Mouse (Mus musculus) heart, embryonic 11.5 days (tissue): ENCODE measurements at regions not wholly inside any gene's neighbourhood (a gene's known extent, or its start where the extent isn't known, plus 50 kb on each side); places are given as distances from the start of the nearest gene placed in this dataset.
"Not testable (repeated sequence)": the region's sequence is repeated elsewhere in the genome, so short reads cannot be mapped to it uniquely, and the experiment has no call there.

Experiments
- ATAC-seq: fragments of 200-750 bp; cut with Nextera tagmentation; replicated peaks from 2 replicates; pipeline ENCODE4 v1.8.0; 2017; ENCODE audit warnings: moderate library complexity; ENCODE audit not compliant: insufficient number of reproducible peaks, low FRiP score, low TSS enrichment
- H3K27ac ChIP-seq: fragments of 300-500 bp; sonication (generic); 2 replicates; pipeline ENCODE4 v1.5.1; 2014; ENCODE audit warnings: mild to moderate bottlenecking, low read depth, low read length
- H3K27me3 ChIP-seq: fragments of 300-500 bp; sonication (generic); 2 replicates; pipeline ENCODE4 v1.6.1; 2014; ENCODE audit warnings: mild to moderate bottlenecking, low read length, mixed read lengths; ENCODE audit not compliant: control insufficient read depth, insufficient read depth
- H3K36me3 ChIP-seq: fragments of 300-500 bp; sonication (generic); 2 replicates; pipeline ENCODE4 v1.6.1; 2014; ENCODE audit warnings: mild to moderate bottlenecking, low read length, moderate library complexity, mixed read lengths; ENCODE audit not compliant: control insufficient read depth, insufficient read depth
- H3K4me1 ChIP-seq: fragments of 300-500 bp; sonication (generic); 2 replicates; pipeline ENCODE4 v1.6.1; 2014; ENCODE audit warnings: low read length; ENCODE audit not compliant: control insufficient read depth, insufficient read depth
- H3K4me2 ChIP-seq: fragments of 300-500 bp; sonication (generic); 2 replicates; pipeline ENCODE4 v1.6.1; 2014; ENCODE audit warnings: mild to moderate bottlenecking, moderate library complexity
- H3K4me3 ChIP-seq: fragments of 300-500 bp; sonication (generic); 2 replicates; pipeline ENCODE4 v1.5.1; 2014; ENCODE audit warnings: low read depth, low read length
- H3K9ac ChIP-seq: fragments of 300-500 bp; sonication (generic); 2 replicates; pipeline ENCODE4 v1.6.1; 2014; ENCODE audit warnings: mild to moderate bottlenecking, low read depth, low read length, moderate library complexity
- H3K9me3 ChIP-seq: fragments of 300-500 bp; sonication (generic); replicated peaks from 2 replicates; pipeline ENCODE4 v1.6.1; 2016; ENCODE audit warnings: low read length; ENCODE audit not compliant: control insufficient read depth
- WGBS: fragments of 180-500 bp; shearing (Covaris S2); extraction: QIAGEN DNeasy Blood & Tissue Kit; methylation state at CpG from one replicate; pipeline ENCODE4 v1.1.7; 2014; ENCODE audit not compliant: insufficient replicate concordance; 5-methylcytosine and 5-hydroxymethylcytosine counted together

- H3K36me3 ChIP-seq, result no peaks in the 10 kb centered on the region
- H3K9ac ChIP-seq, result no peak overlapping the region
- H3K4me2 ChIP-seq, result no peak overlapping the region
- no peaks in the 10 kb centered on the region for H3K27me3 ChIP-seq
- ATAC-seq, result no peak
- H3K4me3 ChIP-seq, result no peak overlapping the region
- no peaks in the 10 kb centered on the region for H3K4me1 ChIP-seq
- 69% methylated on average over 4 of the region's 4 CpGs for WGBS
- H3K9me3 ChIP-seq, result no peaks in the 10 kb centered on the region
- no peak overlapping the region for H3K27ac ChIP-seq
These were observed 473.8 kb downstream of the Cypt12 start for GRCm38 (mm10) chr3:18421886-18422575.

GRCm38 (mm10) chr3:18428908-18429307 is 480.7 kb downstream of the Cypt12 start:
- no peak for ATAC-seq
- WGBS, result 85% methylated on average over 1 of the region's 1 CpGs
- Histone ChIP-seq H3K4me2 (no peak overlapping the region), H3K4me3 (no peak overlapping the region), H3K36me3 (no peaks in the 10 kb centered on the region), H3K9ac (no peak overlapping the region), H3K9me3 (no peaks in the 10 kb centered on the region), H3K27ac (no peak overlapping the region), H3K27me3 (no peaks in the 10 kb centered on the region), H3K4me1 (no peaks in the 10 kb centered on the region)

- no peak overlapping the region for H3K27ac ChIP-seq
- H3K36me3 ChIP-seq, result no peaks in the 10 kb centered on the region
- H3K9ac ChIP-seq, result no peak overlapping the region
- no peaks in the 10 kb centered on the region for H3K4me1 ChIP-seq
- no peak overlapping the region for H3K4me3 ChIP-seq
- no peak for ATAC-seq
- no peaks in the 10 kb centered on the region for H3K9me3 ChIP-seq
- no peak overlapping the region for H3K4me2 ChIP-seq
- H3K27me3 ChIP-seq, result no peaks in the 10 kb centered on the region
- WGBS, result 73% methylated on average over 5 of the region's 5 CpGs
These were observed 490.6 kb downstream of the Cypt12 start for GRCm38 (mm10) chr3:18438845-18439244.

- WGBS, result 72% methylated on average over 3 of the region's 3 CpGs
- Histone ChIP-seq H3K27me3 (no peaks in the 10 kb centered on the region), H3K9ac (no peak overlapping the region), H3K4me1 (no peaks in the 10 kb centered on the region), H3K4me2 (no peak overlapping the region), H3K9me3 (no peaks in the 10 kb centered on the region), H3K4me3 (no peak overlapping the region), H3K27ac (no peak overlapping the region), H3K36me3 (no peaks in the 10 kb centered on the region)
- ATAC-seq, result no peak
These were observed 504.2 kb downstream of the Cypt12 start for GRCm38 (mm10) chr3:18452197-18452933.

GRCm38 (mm10) chr3:18453220-18453985 is 505.2 kb downstream of the Cypt12 start:
- H3K4me3 ChIP-seq, result no peak overlapping the region
- no peaks in the 10 kb centered on the region for H3K4me1 ChIP-seq
- H3K4me2 ChIP-seq, result no peak overlapping the region
- no peaks in the 10 kb centered on the region for H3K27me3 ChIP-seq
- no peak overlapping the region for H3K9ac ChIP-seq
- ATAC-seq, result no peak
- H3K36me3 ChIP-seq, result no peaks in the 10 kb centered on the region
- 83% methylated on average over 1 of the region's 3 CpGs for WGBS
- H3K9me3 ChIP-seq, result no peaks in the 10 kb centered on the region
- no peak overlapping the region for H3K27ac ChIP-seq

GRCm38 (mm10) chr3:18453986-18454291 is 505.7 kb downstream of the Cypt12 start:
- Histone ChIP-seq H3K9me3 (no peaks in the 10 kb centered on the region), H3K4me3 (no peak overlapping the region), H3K27me3 (no peaks in the 10 kb centered on the region), H3K4me1 (no peaks in the 10 kb centered on the region), H3K4me2 (no peak overlapping the region), H3K9ac (no peak overlapping the region), H3K27ac (no peak overlapping the region), H3K36me3 (no peaks in the 10 kb centered on the region)
- WGBS, result 87% methylated on average over 2 of the region's 2 CpGs
- no peak for ATAC-seq

- H3K4me3 ChIP-seq, H3K36me3 ChIP-seq, H3K27me3 ChIP-seq, ATAC-seq, H3K27ac ChIP-seq, H3K9me3 ChIP-seq, H3K4me2 ChIP-seq, H3K9ac ChIP-seq, H3K4me1 ChIP-seq: not testable (repeated sequence)
- 84% methylated on average over 2 of the region's 4 CpGs for WGBS
These were observed 506.5 kb downstream of the Cypt12 start for GRCm38 (mm10) chr3:18454558-18455191.

- no peaks in the 10 kb centered on the region for H3K36me3 ChIP-seq
- H3K27ac ChIP-seq, result no peak overlapping the region
- no peaks in the 10 kb centered on the region for H3K9me3 ChIP-seq
- H3K9ac ChIP-seq, result no peak overlapping the region
- 69% methylated on average over 2 of the region's 2 CpGs for WGBS
- H3K4me1 ChIP-seq, result no peaks in the 10 kb centered on the region
- no peak overlapping the region for H3K4me2 ChIP-seq
- ATAC-seq, result no peak
- H3K27me3 ChIP-seq, result no peaks in the 10 kb centered on the region
- no peak overlapping the region for H3K4me3 ChIP-seq
These were observed 508.0 kb downstream of the Cypt12 start for GRCm38 (mm10) chr3:18456033-18456690.
